Mouse (Mus musculus) MEL (cell line): Measurements from ENCODE around the gene Rab35.

Source experiments
- MAZ ChIP-seq: IDR thresholded peaks from 2 replicates; pipeline ENCODE4 v1.6.1; 2012; ENCODE audit warnings: low read depth, mild to moderate bottlenecking, inconsistent platforms, low read length, improper control_type of control experiment
- POLR2AphosphoS2 ChIP-seq: IDR thresholded peaks from 2 replicates; pipeline ENCODE4 v1.6.1; 2011; ENCODE audit warnings: low read length, improper control_type of control experiment
- TBP ChIP-seq: IDR thresholded peaks from 2 replicates; pipeline ENCODE4 v1.8.0; 2011; ENCODE audit warnings: low read depth, low read length, improper control_type of control experiment
- USF1 ChIP-seq: IDR thresholded peaks from 2 replicates; pipeline ENCODE4 v1.6.1; 2014; ENCODE audit warnings: low read depth, mild to moderate bottlenecking, inconsistent platforms, low read length, improper control_type of control experiment, moderate library complexity

DNA sequence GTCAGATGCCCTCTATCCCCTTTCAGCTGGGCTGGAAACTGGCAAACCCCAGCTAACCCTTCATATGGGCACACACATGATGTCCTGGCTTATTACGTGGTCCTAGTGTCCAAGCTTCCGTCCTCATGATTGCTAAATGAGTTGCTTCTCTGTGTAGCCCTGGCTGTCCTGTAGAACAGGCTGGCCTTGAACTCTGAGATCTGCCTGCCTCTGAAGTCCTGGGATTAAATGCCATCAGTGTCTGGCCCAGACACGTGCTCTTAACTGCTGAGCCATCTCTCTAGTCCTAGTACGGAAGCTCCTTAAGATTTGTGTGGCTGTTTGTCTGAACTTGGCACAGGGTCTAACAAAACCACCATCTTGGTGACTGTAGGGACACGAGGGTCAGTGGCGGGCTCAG lies 28.1 kb upstream of the Rab35 start:
- no peak for TF ChIP-seq TBP
- no peak for TF ChIP-seq MAZ
- no peak for TF ChIP-seq POLR2AphosphoS2
- TF ChIP-seq USF1 = no peak
